In the genomic region with DNA sequence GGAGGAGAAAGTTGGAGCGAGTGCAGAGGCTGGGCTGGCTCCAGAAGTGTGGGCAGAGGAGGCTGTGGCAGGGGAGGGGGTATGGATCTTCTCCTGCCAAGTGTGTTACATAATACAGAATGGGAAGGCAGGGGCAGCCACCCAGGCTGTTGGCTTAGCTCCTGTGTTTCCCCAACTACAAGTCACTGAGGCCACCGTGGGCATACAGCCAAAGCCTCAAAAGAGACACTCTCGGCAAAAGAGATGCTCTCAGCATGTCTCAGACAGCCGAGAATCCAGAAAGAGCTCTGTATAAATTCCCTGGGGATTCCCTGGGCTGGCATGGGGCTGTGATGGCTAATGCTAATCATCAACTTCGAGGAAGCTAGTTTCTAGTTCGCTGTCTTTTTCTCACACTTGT, we compare ENCODE assay signal across 10 mouse cellular contexts.
DNase-seq lines count a peak whose midpoint lies in the region; ATAC-seq lines count a peak whose summit lies in the region.
"Had no signal": no experiment of that assay in that cellular context is flagged by ENCODE, and none has a peak within 500 bp of the region (broad histone marks: within the 10 kb centered on the region; RNA-seq: fewer than 3 reads in every experiment).

No protein-coding gene starts in this region.

- no peaks in the 10 kb centered on the region for H3K9me3 ChIP-seq in hindbrain, embryonic 15.5 days
- no peaks in the 10 kb centered on the region for H3K9me3 ChIP-seq in hindbrain, embryonic 10.5 days
- no peaks in the 10 kb centered on the region for H3K9me3 ChIP-seq in midbrain, embryonic 15.5 days
- H3K9me3 ChIP-seq: G1E; limb, embryonic 12.5 days had no signal

- H3K9ac ChIP-seq in hindbrain, embryonic 15.5 days, result no peak overlapping the region
- no peak overlapping the region for H3K9ac ChIP-seq in midbrain, embryonic 15.5 days
- H3K9ac ChIP-seq: limb, embryonic 12.5 days had no signal

- 0 out of 2 replicates have a peak, but pooled peaks cover 3% of the 10 kb centered on the region for H3K27me3 ChIP-seq in hindbrain, embryonic 15.5 days
- H3K27me3 ChIP-seq in hindbrain, embryonic 10.5 days (ENCODE audit: insufficient read depth, poor library complexity, severe bottlenecking), result no peaks in the 10 kb centered on the region
- H3K27me3 ChIP-seq in midbrain, embryonic 15.5 days (replicated peaks), result no peaks in the 10 kb centered on the region
- H3K27me3 ChIP-seq: limb, embryonic 12.5 days had no signal

- ATAC-seq in hindbrain, embryonic 15.5 days (ENCODE audit: low FRiP score, low read depth), result peak; percentile 87
- ATAC-seq in midbrain, embryonic 15.5 days (replicated peaks), result peak; percentile 82

- intact Hi-C loops in heart, postnatal 10 days (cut with DNase I), result no loop called here

- H3K4me1 ChIP-seq in hindbrain, embryonic 15.5 days (replicated peaks), result no peaks in the 10 kb centered on the region
- H3K4me1 ChIP-seq in hindbrain, embryonic 10.5 days (replicated peaks), result 0 out of 2 replicates have a peak, but pooled peaks cover 2% of the 10 kb centered on the region
- no peaks in the 10 kb centered on the region for H3K4me1 ChIP-seq in midbrain, embryonic 15.5 days
- H3K4me1 ChIP-seq: limb, embryonic 12.5 days had no signal

- DNase-seq in hindbrain, embryonic 10.5 days (ENCODE audit: low spot score), result no peak
- DNase-seq in adrenal gland, postnatal 25 days, result peak; percentile 45
- DNase-seq in gastrocnemius, postnatal 10 days, result peak; percentile 27
- DNase-seq in heart, postnatal 10 days, result no peak
- DNase-seq in kidney, adult 8-10 months, result no peak
- no peak for DNase-seq in thymus, postnatal 0 days (ENCODE audit: low spot score)

- H3K27ac ChIP-seq in hindbrain, embryonic 15.5 days (replicated peaks), result no peak overlapping the region
- no peak overlapping the region for H3K27ac ChIP-seq in hindbrain, embryonic 10.5 days
- H3K27ac ChIP-seq in midbrain, embryonic 15.5 days, result no peak overlapping the region
- H3K27ac ChIP-seq: limb, embryonic 12.5 days had no signal

- H3K4me3 ChIP-seq in hindbrain, embryonic 15.5 days, result no peak overlapping the region
- no peak overlapping the region for H3K4me3 ChIP-seq in hindbrain, embryonic 10.5 days
- no peak overlapping the region for H3K4me3 ChIP-seq in midbrain, embryonic 15.5 days
- H3K4me3 ChIP-seq: limb, embryonic 12.5 days had no signal

- no peaks in the 10 kb centered on the region for H3K36me3 ChIP-seq in hindbrain, embryonic 15.5 days
- no peaks in the 10 kb centered on the region for H3K36me3 ChIP-seq in hindbrain, embryonic 10.5 days
- no peaks in the 10 kb centered on the region for H3K36me3 ChIP-seq in midbrain, embryonic 15.5 days (replicated peaks)
- H3K36me3 ChIP-seq: G1E; limb, embryonic 12.5 days had no signal

- 39% methylated on average over 6 of the region's 6 CpGs for WGBS in hindbrain, embryonic 15.5 days
- WGBS in hindbrain, embryonic 10.5 days, result 63% methylated on average over 6 of the region's 6 CpGs
- WGBS in midbrain, embryonic 15.5 days, result 36% methylated on average over 6 of the region's 6 CpGs

- H3K4me2 ChIP-seq in hindbrain, embryonic 15.5 days, result no peak overlapping the region
- H3K4me2 ChIP-seq in midbrain, embryonic 15.5 days, result no peak overlapping the region
- H3K4me2 ChIP-seq: limb, embryonic 12.5 days had no signal

Comparison
In these comparisons a context has a peak if more than half of its experiments do, and no peak if none do; other contexts are left out.
1. DNase-seq: peak in adrenal gland, postnatal 25 days (single experiment) and gastrocnemius, postnatal 10 days (single experiment); none in hindbrain, embryonic 10.5 days (single experiment), heart, postnatal 10 days (0 of 2), kidney, adult 8-10 months (0 of 2) and thymus, postnatal 0 days (single experiment).